Mouse (Mus musculus) limb, embryonic 13.5 days (tissue): ENCODE results near the gene Gpr153. TPM values are rescaled to one million over a fixed set of nuclear protein-coding genes. Genes with fewer than 3 reads are reported as not detected.

Experiments
- ATAC-seq: fragments of 200-750 bp; cut with Nextera tagmentation; 2 replicates; pipeline ENCODE4 v1.8.0; 2017; ENCODE audit warnings: low read depth, moderate number of reproducible peaks, moderate TSS enrichment; ENCODE audit not compliant: low FRiP score
- H3K27ac ChIP-seq: fragments of 300-500 bp; sonication (generic); 2 replicates; pipeline ENCODE4 v1.5.1; 2015; ENCODE audit warnings: inconsistent platforms, mild to moderate bottlenecking, moderate library complexity
- H3K27me3 ChIP-seq: fragments of 300-500 bp; sonication (generic); 2 replicates; pipeline ENCODE4 v1.6.1; 2015; ENCODE audit warnings: mild to moderate bottlenecking, inconsistent platforms
- H3K36me3 ChIP-seq: fragments of 300-500 bp; sonication (generic); 2 replicates; pipeline ENCODE4 v1.6.1; 2015; ENCODE audit warnings: inconsistent platforms, mild to moderate bottlenecking, moderate library complexity
- H3K4me1 ChIP-seq: fragments of 300-500 bp; sonication (generic); 2 replicates; pipeline ENCODE4 v1.6.1; 2015; ENCODE audit warnings: inconsistent platforms
- H3K4me2 ChIP-seq: fragments of 300-500 bp; sonication (generic); replicated peaks from 2 replicates; pipeline ENCODE4 v1.6.1; 2015; ENCODE audit warnings: inconsistent platforms, mild to moderate bottlenecking, moderate library complexity
- H3K4me3 ChIP-seq: fragments of 300-500 bp; sonication (generic); 2 replicates; pipeline ENCODE4 v1.5.1; 2015; ENCODE audit warnings: moderate library complexity, mild to moderate bottlenecking, inconsistent platforms
- H3K9ac ChIP-seq: fragments of 300-500 bp; sonication (generic); 2 replicates; pipeline ENCODE4 v1.6.1; 2015; ENCODE audit warnings: mild to moderate bottlenecking, inconsistent platforms
- H3K9me3 ChIP-seq: fragments of 300-500 bp; sonication (generic); 2 replicates; pipeline ENCODE4 v1.6.1; 2016; ENCODE audit warnings: inconsistent platforms
- WGBS: fragments of 180-500 bp; shearing (Covaris S2); methylation state at CpG from one replicate; pipeline ENCODE4 v1.1.7; 2015; 5-methylcytosine and 5-hydroxymethylcytosine counted together
- polyA plus RNA-seq: library from polyadenylated mRNA; unstranded; fragments of >200 nt; fragmentation: Nextera tagmentation; extraction: Ambion mirVana; gene quantifications from 2 replicates; pipeline ENCODE4 v1.2.1, GENCODE M21; 2015

The Gpr153 gene
- polyA plus RNA-seq, 1 experiment from 2014 or later, result 10.6 TPM

GRCm38 (mm10) chr4:152278986-152279385 lies 5.0 kb downstream of the Gpr153 start:
- no peak overlapping the region for H3K9ac ChIP-seq
- no peak overlapping the region for H3K4me2 ChIP-seq
- H3K9me3 ChIP-seq, result no peaks in the 10 kb centered on the region
- peaks cover 22% of the 10 kb centered on the region for H3K4me1 ChIP-seq
- peaks cover 75% of the 10 kb centered on the region for H3K27me3 ChIP-seq
- no peak for ATAC-seq
- H3K36me3 ChIP-seq, result peaks cover 17% of the 10 kb centered on the region
- H3K27ac ChIP-seq, result no peak overlapping the region
- WGBS, result 87% methylated on average over 23 of the region's 23 CpGs
- no peak overlapping the region for H3K4me3 ChIP-seq

GRCm38 (mm10) chr4:152281601-152282000 lies 7.6 kb downstream of the Gpr153 start:
- H3K4me2 ChIP-seq, result no peak overlapping the region
- no peak for ATAC-seq
- 47% methylated on average over 15 of the region's 15 CpGs for WGBS
- no peak overlapping the region for H3K4me3 ChIP-seq
- no peaks in the 10 kb centered on the region for H3K9me3 ChIP-seq
- H3K36me3 ChIP-seq, result peaks cover 17% of the 10 kb centered on the region
- peaks cover 11% of the 10 kb centered on the region for H3K4me1 ChIP-seq
- no peak overlapping the region for H3K27ac ChIP-seq
- H3K9ac ChIP-seq, result no peak overlapping the region
- peaks cover 81% of the 10 kb centered on the region for H3K27me3 ChIP-seq

DNA sequence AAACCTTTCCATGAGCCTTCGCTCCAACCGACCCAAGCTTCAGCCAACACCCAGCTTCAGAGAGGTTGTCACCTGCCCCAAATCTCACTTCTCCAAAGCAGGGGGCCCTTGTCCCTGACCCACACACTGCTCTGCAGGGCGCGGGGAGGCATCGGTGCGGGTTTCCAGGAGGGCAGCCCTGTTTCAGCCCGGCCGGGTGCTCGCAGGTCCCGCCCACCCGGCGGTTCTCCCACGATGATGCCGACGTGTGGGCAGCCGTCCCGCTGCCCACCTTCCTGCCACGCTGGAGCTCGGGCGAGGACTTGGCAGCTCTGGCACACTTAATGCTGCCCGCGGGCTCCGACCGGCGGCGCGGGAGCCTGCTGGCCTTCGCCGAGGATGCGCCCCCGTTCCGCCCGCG lies 8.7 kb downstream of the Gpr153 start:
- no peak for ATAC-seq
- Histone ChIP-seq H3K36me3 (peaks cover 17% of the 10 kb centered on the region), H3K4me1 (peaks cover 11% of the 10 kb centered on the region), H3K9me3 (no peaks in the 10 kb centered on the region), H3K27ac (no peak overlapping the region), H3K27me3 (peaks cover 88% of the 10 kb centered on the region), H3K9ac (peak overlapping the region; percentile 50; the same call in 1 of the 2 replicates), H3K4me3 (peak overlapping the region; percentile 42), H3K4me2 (peak overlapping the region; percentile 68)
- 19% methylated on average over 34 of the region's 34 CpGs for WGBS

DNA sequence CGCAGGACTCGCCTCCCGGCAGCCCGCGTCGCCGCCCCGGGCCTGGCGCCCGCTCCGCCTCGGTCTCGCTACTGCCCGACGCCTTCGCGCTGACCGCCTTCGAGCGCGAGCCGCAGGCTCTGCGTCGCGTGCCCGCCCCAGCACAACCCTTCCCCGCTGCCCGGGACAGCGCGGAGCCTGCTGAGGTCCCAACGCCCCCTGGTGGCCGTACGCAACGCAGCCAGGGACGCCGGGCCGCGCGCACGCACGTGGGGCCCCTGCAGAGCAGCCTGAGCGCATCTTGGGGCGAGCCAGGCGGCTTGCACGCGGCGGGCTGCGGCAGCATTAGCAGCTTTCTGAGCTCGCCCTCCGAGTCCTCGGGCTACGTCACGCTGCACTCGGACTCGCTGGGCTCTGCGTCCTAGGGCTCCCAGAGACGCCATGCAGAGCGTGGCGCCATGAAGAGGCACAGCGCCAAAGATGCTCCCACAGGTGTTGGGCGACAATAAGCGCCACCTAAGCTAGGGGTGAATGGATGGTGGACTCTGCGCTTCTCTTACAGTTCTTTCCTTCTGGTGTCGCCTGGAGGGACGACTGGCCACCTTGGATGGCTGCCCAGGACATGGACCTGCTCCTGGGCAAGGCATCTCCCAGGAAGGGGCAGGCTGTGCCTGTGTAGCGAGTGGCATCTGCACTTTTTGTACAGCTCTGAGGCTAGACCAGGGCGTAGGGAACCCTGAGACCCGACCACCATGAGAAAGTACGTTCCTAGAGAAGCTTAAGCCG lies 9.3 kb downstream of the Gpr153 start:
- peak overlapping the region; percentile 50; the same call in 1 of the 2 replicates for H3K9ac ChIP-seq
- H3K4me1 ChIP-seq, result peaks cover 11% of the 10 kb centered on the region
- no peak overlapping the region for H3K27ac ChIP-seq
- peaks cover 17% of the 10 kb centered on the region for H3K36me3 ChIP-seq
- H3K27me3 ChIP-seq, result peaks cover 94% of the 10 kb centered on the region
- H3K4me3 ChIP-seq, result peak overlapping the region; percentile 42
- peak overlapping the region; percentile 68 for H3K4me2 ChIP-seq
- no peaks in the 10 kb centered on the region for H3K9me3 ChIP-seq
- peak; percentile 82 for ATAC-seq
- WGBS, result 5% methylated on average over 68 of the region's 70 CpGs

DNA sequence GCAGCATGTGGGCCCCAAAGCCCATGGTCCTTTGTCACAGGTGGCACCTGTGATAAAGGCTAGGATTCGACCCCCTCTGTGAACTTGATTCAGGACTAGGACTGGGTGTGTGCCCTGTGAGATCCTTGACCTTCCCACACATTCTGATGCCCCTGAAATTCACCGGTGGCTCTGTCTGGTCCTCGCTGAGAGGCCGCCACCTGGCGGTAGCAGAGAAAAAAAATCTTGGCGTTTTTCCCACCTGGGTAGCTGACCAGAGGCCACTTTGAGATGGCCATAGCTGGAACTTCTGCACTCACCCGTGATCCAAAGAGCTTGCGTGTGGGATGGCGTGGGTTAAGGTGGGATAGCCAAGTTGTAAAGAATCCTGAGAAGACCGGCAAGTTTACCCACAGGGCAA lies 11.5 kb downstream of the Gpr153 start:
- no peak for ATAC-seq
- Histone ChIP-seq H3K4me3 (no peak overlapping the region), H3K9ac (no peak overlapping the region), H3K4me2 (no peak overlapping the region), H3K9me3 (no peaks in the 10 kb centered on the region), H3K36me3 (peaks cover 11% of the 10 kb centered on the region; the same call in 1 of the 2 replicates), H3K27me3 (peaks cover 95% of the 10 kb centered on the region), H3K4me1 (peaks cover 17% of the 10 kb centered on the region), H3K27ac (no peak overlapping the region)
- 2% methylated on average over 10 of the region's 10 CpGs for WGBS

- 3% methylated on average over 32 of the region's 32 CpGs for WGBS
These were observed 12.2 kb downstream of the Gpr153 start for GRCm38 (mm10) chr4:152286183-152286582.

DNA sequence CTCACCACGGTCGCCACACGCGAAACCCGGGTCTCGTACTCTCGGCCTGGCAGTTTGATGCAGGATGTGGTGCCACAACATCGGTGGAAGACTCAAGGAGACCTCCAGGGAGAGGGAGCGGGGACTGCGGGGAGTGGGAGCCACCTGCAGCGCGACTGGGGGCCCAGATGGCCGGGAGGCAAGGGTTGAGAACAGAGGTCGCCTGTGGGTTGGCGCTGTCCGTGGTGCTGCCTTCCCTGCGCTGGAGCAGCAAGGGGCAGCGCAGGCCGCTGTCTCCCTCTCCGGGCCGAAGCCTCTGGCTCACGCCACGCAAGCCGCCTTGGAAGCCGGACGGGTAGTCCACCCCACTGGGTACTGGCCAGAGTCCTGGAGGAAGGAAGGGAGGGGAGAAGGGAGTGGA lies 12.9 kb downstream of the Gpr153 start:
- ATAC-seq, result no peak
- no peak overlapping the region for H3K4me2 ChIP-seq
- no peak overlapping the region for H3K27ac ChIP-seq
- H3K9me3 ChIP-seq, result no peaks in the 10 kb centered on the region
- H3K4me3 ChIP-seq, result no peak overlapping the region
- H3K27me3 ChIP-seq, result peaks cover 95% of the 10 kb centered on the region
- 5% methylated on average over 26 of the region's 26 CpGs for WGBS
- peaks cover 25% of the 10 kb centered on the region for H3K4me1 ChIP-seq
- H3K36me3 ChIP-seq, result 0 out of 2 replicates have a peak, but pooled peaks cover under 1% of the 10 kb centered on the region
- no peak overlapping the region for H3K9ac ChIP-seq

More at GRCm38 (mm10) chr4:152286183-152286582, 12.2 kb downstream of the Gpr153 start:
- Histone ChIP-seq H3K4me2 (peak overlapping the region; percentile 47), H3K27ac (no peak overlapping the region), H3K9ac (no peak overlapping the region), H3K27me3 (peaks cover 95% of the 10 kb centered on the region), H3K9me3 (no peaks in the 10 kb centered on the region), H3K4me3 (peak overlapping the region; percentile 19), H3K36me3 (peaks cover 5% of the 10 kb centered on the region; the same call in 1 of the 2 replicates), H3K4me1 (peaks cover 24% of the 10 kb centered on the region)
- ATAC-seq, result no peak

DNA sequence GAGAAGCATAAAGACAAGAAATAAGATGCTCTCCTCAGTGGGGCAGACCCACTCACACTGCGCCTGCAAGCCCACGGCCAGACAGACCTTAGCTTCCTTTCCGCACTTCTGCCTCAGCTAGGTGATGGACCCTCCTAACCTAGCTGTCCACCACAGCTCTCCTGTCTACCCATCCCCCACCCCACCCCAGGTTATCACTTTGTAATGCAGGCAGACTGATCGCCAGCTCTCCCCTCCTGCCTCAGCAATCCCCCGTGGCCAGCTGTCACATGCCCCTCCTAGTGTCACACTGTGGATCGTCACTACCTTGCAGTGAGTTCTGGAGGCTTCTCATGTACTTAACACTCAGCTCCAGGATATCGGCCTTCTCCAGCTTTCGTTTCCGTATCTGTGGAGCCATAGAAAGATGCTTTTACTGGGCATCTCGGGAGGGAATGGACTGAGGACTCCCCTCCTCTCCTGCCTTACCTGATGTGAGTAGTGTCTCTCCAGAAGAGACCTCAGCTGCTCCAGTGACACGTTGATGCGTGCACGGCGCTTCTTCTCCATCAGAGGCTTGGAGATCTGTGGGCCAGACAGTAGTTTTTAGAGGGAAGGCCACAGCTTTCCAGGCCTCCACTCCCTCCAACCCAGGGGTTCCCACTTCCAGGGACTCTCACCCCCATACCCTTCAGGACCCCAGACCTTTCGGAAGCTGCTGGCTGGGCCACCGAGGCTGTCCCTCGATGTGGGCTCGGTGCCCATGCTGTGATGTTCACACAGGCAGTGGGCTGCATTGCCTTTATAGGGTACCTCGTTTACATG lies 13.5 kb downstream of the Gpr153 start:
- Histone ChIP-seq H3K27ac (no peak overlapping the region), H3K27me3 (peaks cover 95% of the 10 kb centered on the region), H3K9me3 (no peaks in the 10 kb centered on the region), H3K4me2 (no peak overlapping the region), H3K36me3 (no peaks in the 10 kb centered on the region), H3K9ac (no peak overlapping the region), H3K4me3 (no peak overlapping the region), H3K4me1 (peaks cover 25% of the 10 kb centered on the region)
- no peak for ATAC-seq
- WGBS, result 13% methylated on average over 19 of the region's 19 CpGs

DNA sequence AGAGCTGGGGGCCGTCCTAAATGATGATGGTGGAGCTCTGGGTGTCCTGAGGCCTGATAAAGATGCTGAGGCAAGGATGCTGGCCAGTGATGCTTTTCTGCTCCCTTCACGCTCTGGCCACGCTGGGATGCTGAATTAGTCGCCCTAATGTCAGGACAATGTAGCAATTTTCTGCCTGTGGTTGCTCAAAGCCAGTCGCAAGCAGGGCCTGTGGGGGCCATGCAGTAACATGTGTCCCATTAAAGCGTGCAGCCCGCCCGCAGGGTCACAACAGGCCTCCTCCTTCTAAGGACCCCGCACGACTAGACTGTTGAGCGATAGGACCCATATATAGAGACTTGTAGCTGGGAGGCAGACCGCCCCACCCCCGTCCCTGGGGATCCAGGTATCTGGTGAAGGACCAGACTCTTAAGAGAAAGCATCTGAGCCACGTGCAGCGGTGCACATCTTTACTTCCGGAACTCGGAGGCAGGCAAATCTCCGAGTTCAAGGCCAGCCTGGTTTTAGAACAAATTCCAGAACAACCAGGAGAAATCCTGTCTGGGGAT lies 14.4 kb downstream of the Gpr153 start:
- Histone ChIP-seq H3K27me3 (peaks cover 95% of the 10 kb centered on the region), H3K4me3 (no peak overlapping the region), H3K4me1 (peaks cover 16% of the 10 kb centered on the region), H3K27ac (no peak overlapping the region), H3K9me3 (no peaks in the 10 kb centered on the region), H3K9ac (no peak overlapping the region), H3K36me3 (no peaks in the 10 kb centered on the region), H3K4me2 (no peak overlapping the region)
- no peak for ATAC-seq
- WGBS, result 53% methylated on average over 18 of the region's 18 CpGs

GRCm38 (mm10) chr4:152290385-152290784 lies 16.4 kb downstream of the Gpr153 start:
- H3K9ac ChIP-seq, result peak overlapping the region; percentile 43
- under 1% methylated on average over 39 of the region's 39 CpGs for WGBS
- H3K27ac ChIP-seq, result no peak overlapping the region
- H3K9me3 ChIP-seq, result no peaks in the 10 kb centered on the region
- ATAC-seq, result no peak
- H3K4me2 ChIP-seq, result peak overlapping the region; percentile 64
- no peaks in the 10 kb centered on the region for H3K36me3 ChIP-seq
- H3K4me3 ChIP-seq, result peak overlapping the region; percentile 37
- H3K27me3 ChIP-seq, result peaks cover 93% of the 10 kb centered on the region
- peaks cover 14% of the 10 kb centered on the region for H3K4me1 ChIP-seq

- H3K36me3 ChIP-seq, result no peaks in the 10 kb centered on the region
- 15% methylated on average over 11 of the region's 11 CpGs for WGBS
- no peak overlapping the region; the same call in 1 of the 2 replicates for H3K9ac ChIP-seq
- peaks cover 14% of the 10 kb centered on the region for H3K4me1 ChIP-seq
- H3K4me3 ChIP-seq, result peak overlapping the region; percentile 37
- ATAC-seq, result no peak
- peaks cover 93% of the 10 kb centered on the region for H3K27me3 ChIP-seq
- H3K4me2 ChIP-seq, result peak overlapping the region; percentile 64
- H3K27ac ChIP-seq, result no peak overlapping the region
- H3K9me3 ChIP-seq, result no peaks in the 10 kb centered on the region
These were observed 17.0 kb downstream of the Gpr153 start for GRCm38 (mm10) chr4:152290991-152291390.

DNA sequence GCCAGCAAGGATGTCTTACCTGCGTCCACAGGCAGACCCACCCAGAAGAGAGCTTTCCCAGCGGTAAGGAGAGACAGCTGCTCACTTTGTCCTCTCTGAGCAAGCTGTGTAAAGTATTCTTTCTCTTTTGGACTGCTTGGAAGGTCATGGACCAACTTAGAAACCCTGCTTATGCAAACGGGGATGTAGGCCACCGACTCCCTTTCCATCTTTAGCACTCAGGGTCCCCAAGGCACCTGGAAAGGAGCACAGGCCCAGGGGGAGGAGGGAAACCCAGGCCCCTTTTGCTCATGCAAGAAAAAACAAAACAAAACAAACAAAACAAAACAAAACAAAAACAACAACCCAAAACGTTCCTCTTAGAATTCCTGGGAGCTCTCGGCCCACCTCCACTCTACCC lies 17.5 kb downstream of the Gpr153 start, which contains the start of gene Hes3:
Hes3 (minus strand) TSS at position 101 of the 400 bp plus-strand sequence.
- Histone ChIP-seq H3K9me3 (no peaks in the 10 kb centered on the region), H3K36me3 (no peaks in the 10 kb centered on the region), H3K27ac (no peak within 1 kb of the TSS), H3K4me1 (peaks cover 17% of the 10 kb centered on the region), H3K4me3 (peak within 1 kb of the TSS; percentile 37), H3K9ac (peak within 1 kb of the TSS; percentile 43), H3K4me2 (peak within 1 kb of the TSS; percentile 64), H3K27me3 (peaks cover 88% of the 10 kb centered on the region)
- 24% methylated on average over 6 of the region's 6 CpGs for WGBS
- ATAC-seq, result no peak
